Mouse (Mus musculus): ENCODE measurements at regions not wholly inside any gene's neighbourhood (a gene's known extent, or its start where the extent isn't known, plus 50 kb on each side); places are given as distances from the start of the nearest gene placed in this dataset.
A peak's percentile ranks its signal among the peaks of the same experiment; 100 is the strongest.

DNA sequence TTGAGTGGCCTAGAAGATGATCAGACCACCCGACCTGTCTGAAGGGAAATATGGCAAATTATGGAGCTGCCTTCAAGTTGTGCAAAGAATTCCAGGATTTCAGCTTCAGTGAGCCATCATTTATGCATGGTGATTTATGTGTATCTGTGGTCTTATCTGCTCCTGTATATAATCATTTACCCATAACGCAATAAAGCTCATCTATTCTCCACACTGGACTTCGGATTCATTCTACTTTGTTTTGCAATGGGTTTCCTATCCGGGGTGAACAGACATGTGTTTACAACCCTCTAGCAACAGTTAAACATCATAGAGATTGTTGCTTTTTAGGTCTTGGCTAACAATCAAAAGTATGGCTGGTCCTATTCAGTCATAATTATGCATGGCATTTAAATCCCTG is 145.1 kb downstream of the Pcdh10 start:
- no peak for DNase-seq (ENCODE audit: low spot score)

DNA sequence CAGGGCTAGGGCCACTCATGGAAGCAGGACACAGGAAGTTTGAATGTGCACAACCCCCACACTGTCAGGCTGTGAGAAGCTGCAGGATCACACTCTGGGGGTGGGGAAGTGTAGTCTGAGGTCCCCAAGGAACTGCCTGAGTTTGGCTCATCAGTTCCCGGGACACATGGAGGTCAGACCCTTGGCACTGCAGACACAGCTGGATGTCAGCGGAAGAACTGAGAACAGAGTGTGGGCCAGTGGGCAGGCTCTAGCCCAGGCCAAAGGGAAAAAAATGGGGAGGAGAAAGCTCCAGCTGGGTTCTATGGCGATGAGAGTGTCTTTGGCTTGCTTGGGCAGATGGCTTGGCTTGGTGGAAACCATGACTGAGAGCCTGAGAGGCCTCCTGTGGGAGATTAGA is 168.9 kb downstream of the Pcdh10 start:
- DNase-seq (ENCODE audit: low spot score), result no peak

GRCm38 (mm10) chr3:45555736-45556135 is 177.5 kb downstream of the Pcdh10 start:
- peak; percentile 1 for DNase-seq (ENCODE audit: low spot score)

DNA sequence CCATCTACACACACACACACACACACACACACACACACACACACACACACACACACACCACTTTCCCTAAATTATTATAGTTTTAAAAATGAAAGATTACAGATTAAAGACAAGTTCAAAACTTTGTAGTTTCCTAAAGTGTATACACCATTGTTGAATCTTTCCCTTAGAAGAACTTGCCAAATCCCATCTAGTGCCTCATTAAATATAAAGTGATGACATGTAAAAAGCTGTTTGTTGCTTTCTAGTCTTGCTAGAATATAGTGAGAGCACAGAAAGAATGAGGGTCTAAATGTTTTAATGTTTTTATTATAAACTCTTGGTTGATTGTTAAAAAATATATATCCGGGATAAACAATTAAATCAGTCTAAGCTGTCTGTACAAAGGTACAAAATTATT is 194.8 kb downstream of the Pcdh10 start:
- DNase-seq (ENCODE audit: low spot score), result no peak

- no peak for DNase-seq (ENCODE audit: low spot score)
These were observed 198.8 kb downstream of the Pcdh10 start for GRCm38 (mm10) chr3:45577035-45577434.

DNA sequence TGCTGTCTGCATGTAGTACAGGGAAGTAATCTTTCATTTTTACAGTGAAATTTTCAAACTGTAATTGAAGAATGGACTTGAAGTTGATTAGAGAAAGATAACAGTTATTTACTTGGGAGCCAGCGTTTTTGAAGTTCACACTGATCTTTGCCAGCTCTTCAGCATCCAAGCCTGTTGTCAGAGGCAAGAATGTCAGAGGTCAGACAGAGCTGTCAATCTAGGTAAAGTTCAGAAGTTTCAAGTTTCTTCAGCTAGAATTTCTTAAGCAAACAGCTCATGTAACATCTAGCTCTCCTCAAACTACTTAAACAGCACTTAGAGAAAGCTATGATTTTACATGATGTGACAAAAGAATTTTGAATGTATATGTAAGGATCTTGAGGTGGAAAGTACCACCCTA is 215.4 kb downstream of the Pcdh10 start:
- DNase-seq (ENCODE audit: low spot score), result no peak

DNA sequence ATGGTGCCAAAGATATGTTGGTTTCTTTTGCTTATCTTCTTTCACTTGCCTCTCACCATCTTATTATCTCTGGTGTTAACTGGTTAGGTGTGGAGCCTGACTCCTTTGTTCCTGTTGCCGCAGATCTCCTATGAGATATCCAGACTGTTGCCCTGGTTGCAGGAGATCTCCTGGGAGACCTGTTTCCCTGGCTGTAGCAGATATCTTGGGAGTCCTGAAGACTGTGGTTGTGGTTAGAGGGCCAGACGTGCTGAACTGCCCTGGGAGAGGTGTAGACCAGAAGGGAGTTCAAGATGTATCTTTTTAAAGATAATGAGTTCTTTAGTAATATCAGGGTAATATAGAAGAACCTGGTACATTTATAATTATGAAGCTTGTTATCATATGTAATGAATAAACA is 224.1 kb downstream of the Pcdh10 start:
- no peak for DNase-seq (ENCODE audit: low spot score)

GRCm38 (mm10) chr3:45603151-45603550 is 225.0 kb downstream of the Pcdh10 start:
- no peak for DNase-seq (ENCODE audit: low spot score)

GRCm38 (mm10) chr3:45620729-45621128 is 242.5 kb downstream of the Pcdh10 start:
- DNase-seq (ENCODE audit: low spot score), result no peak

- no peak for DNase-seq (ENCODE audit: low spot score)
These were observed 267.8 kb downstream of the Pcdh10 start for GRCm38 (mm10) chr3:45645856-45646450.

DNA sequence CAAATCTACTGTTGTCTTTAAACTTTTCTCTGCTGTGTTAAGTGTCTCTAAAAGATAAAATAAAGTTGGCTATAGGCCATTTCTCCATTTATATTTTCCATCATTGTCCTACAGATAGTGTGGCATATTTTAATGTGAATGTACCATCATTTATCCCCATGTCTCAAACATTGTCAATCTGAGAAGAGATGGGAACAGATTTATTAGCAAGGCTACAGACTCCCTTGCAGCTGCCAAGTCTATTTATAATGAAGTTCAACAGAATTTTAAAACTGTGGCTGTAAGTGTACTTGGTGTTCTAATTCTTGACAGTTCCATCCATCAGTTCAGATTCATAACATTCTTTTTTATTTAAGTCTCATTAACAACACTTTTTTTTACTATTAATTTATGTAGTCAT is 271.2 kb downstream of the Pcdh10 start:
- DNase-seq (ENCODE audit: low spot score), result no peak

DNA sequence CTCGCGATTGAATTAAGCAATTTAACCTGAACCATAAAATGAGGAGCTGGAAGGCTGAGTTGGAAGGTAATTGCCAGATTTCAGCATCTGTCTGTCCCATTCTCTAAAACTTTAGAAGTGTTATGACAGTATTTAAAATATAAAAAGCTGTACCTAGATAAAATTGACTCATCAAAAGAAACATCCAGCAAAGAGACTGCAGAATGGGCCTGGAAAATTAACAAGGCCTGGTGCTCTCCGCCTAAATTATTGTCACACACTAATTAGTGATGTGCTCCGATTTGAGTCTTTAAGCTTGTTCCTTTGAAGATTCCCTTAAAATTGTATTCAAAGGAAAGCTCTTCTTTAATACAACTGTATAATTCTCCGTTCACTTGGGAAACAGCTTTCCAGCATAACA is 278.8 kb downstream of the Pcdh10 start:
- DNase-seq (ENCODE audit: low spot score), result no peak

- no peak for DNase-seq (ENCODE audit: low spot score)
These were observed 280.0 kb downstream of the Pcdh10 start for GRCm38 (mm10) chr3:45658093-45658776.

GRCm38 (mm10) chr3:45659052-45659451 is 280.9 kb downstream of the Pcdh10 start:
- no peak for DNase-seq (ENCODE audit: low spot score)

- DNase-seq (ENCODE audit: low spot score), result no peak
These were observed 292.2 kb downstream of the Pcdh10 start for GRCm38 (mm10) chr3:45670434-45670833.

DNA sequence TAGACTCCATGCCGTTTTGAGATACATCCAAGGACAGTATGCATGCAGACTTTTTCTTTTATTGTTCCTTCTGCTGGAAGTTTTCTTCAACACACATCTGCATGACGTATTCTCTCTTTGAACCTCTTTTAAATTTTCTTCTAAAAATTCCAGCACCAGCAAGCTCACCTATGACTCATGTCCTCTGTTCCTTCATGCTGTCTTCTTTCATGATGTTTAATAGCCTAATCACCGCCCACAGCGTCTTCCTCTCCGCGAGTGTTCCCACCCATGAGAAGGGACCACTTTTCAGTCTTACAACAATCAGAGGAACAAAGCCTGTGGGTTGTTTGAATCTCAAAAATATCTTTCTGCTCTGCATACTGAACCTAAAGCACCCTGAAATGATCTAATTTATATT is 299.5 kb downstream of the Pcdh10 start:
- no peak for DNase-seq (ENCODE audit: low spot score)

GRCm38 (mm10) chr3:45681410-45681809 is 303.2 kb downstream of the Pcdh10 start:
- no peak for DNase-seq (ENCODE audit: low spot score)

DNA sequence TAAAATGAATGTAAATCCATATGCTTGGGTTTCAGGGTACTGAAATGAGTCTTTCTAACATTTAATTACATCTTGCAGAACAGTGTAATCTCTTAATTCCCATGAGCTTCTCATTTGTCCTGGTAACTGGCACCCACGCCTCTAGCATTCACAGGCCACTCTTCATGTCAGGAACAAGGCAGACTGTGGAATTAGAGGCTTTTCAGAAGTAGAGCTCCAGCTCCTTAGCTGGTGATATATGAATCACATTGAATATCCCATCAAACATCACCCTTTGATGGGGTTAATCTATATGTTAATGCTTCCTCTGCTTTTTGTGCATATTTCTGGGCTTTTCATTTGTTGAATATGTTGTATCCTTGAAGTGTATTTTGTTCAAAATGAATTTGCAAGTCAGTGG is 329.7 kb downstream of the Pcdh10 start:
- DNase-seq (ENCODE audit: low spot score), result no peak

Data from c-Kit-positive CD71-positive TER-119-positive erythroid progenitor cells, embryonic 14.5 days (primary cell).